18 mouse cellular contexts compared by ENCODE assay signal in genomic region chr9:42858998-42859690, GRCm38 (mm10).
A peak's percentile ranks its signal among the peaks of the same experiment; 100 is the strongest.
DNase-seq lines count a peak whose midpoint lies in the region; ATAC-seq and TF ChIP-seq lines count a peak whose summit lies in the region.
"Had no signal": no experiment of that assay in that cellular context is flagged by ENCODE, and none has a peak within 500 bp of the region (broad histone marks: within the 10 kb centered on the region; RNA-seq: fewer than 3 reads in every experiment).

No protein-coding gene starts in this region.

- no peak overlapping the region for H3K4me3 ChIP-seq in heart, adult 2 months
- H3K4me3 ChIP-seq in lung, embryonic 16.5 days (ENCODE audit: low read length), result no peak overlapping the region
- H3K4me3 ChIP-seq: embryonic facial prominence, embryonic 12.5 days; heart, embryonic 12.5 days; hindbrain, embryonic 10.5 days; liver, embryonic 15.5 days had no signal

- no peaks in the 10 kb centered on the region for H3K27me3 ChIP-seq in heart, adult 2 months (ENCODE audit: control insufficient read depth, insufficient read depth, low read length)
- no peaks in the 10 kb centered on the region for H3K27me3 ChIP-seq in lung, embryonic 16.5 days (ENCODE audit: control insufficient read depth, insufficient read depth, low read depth, low read length)
- H3K27me3 ChIP-seq: embryonic facial prominence, embryonic 12.5 days; liver, embryonic 15.5 days had no signal

- peak; percentile 53 for ATAC-seq in lung, embryonic 16.5 days (ENCODE audit: low read depth)
- ATAC-seq in activated CD4-positive, CD25-positive, alpha-beta regulatory T cell, adult 4 months, result no peak
- ATAC-seq: forebrain, postnatal 0 days; midbrain, embryonic 16.5 days had no signal

- peak; percentile 21 to 25 for DNase-seq in heart, adult 2 months
- DNase-seq in heart, postnatal 25 days (ENCODE audit: low spot score), result no peak
- peak; percentile 13 for DNase-seq in testis, postnatal 14 days (ENCODE audit: low spot score)
- DNase-seq in testis, postnatal 10 days (ENCODE audit: low spot score), result no peak
- no peak for DNase-seq in left cerebral cortex, adult 9 months (ENCODE audit: low spot score in 2 of 2)
- DNase-seq: cerebellum, adult 18-20 months; forebrain, postnatal 0 days; kidney, adult 8-10 months; kidney, postnatal 36 days; right cerebral cortex, postnatal 14 days; thymus, postnatal 36 days had no signal

- no peak for TF ChIP-seq POLR2A in heart, adult 2 months (IDR thresholded peaks at IDR 0.05; ENCODE audit: insufficient read depth, low read depth, low read length)

- no peaks in the 10 kb centered on the region for H3K9me3 ChIP-seq in lung, embryonic 16.5 days (ENCODE audit: control insufficient read depth, low read length)
- H3K9me3 ChIP-seq: embryonic facial prominence, embryonic 12.5 days; heart, embryonic 12.5 days; hindbrain, embryonic 10.5 days; liver, embryonic 15.5 days had no signal

- intact Hi-C loops in heart, adult 2 months (cut with DNase I), result no loop called here
- intact Hi-C loops in heart, postnatal 25 days (cut with DNase I), result no loop called here

- H3K9ac ChIP-seq in heart, adult 2 months (ENCODE audit: low read depth, low read length), result no peak overlapping the region
- no peak overlapping the region for H3K9ac ChIP-seq in lung, embryonic 16.5 days (ENCODE audit: low read length)
- H3K9ac ChIP-seq: embryonic facial prominence, embryonic 12.5 days; forebrain, postnatal 0 days; heart, embryonic 12.5 days; liver, embryonic 15.5 days had no signal

- no peak for TF ChIP-seq CTCF in heart, adult 2 months (IDR thresholded peaks at IDR 0.05)

- no peak overlapping the region for H3K4me2 ChIP-seq in lung, embryonic 16.5 days (ENCODE audit: low read depth, low read length)
- H3K4me2 ChIP-seq: embryonic facial prominence, embryonic 12.5 days; heart, embryonic 12.5 days; liver, embryonic 15.5 days had no signal

- TF ChIP-seq EP300 in heart, adult 2 months (IDR thresholded peaks at IDR 0.05; ENCODE audit: insufficient read depth, low read depth, low read length), result no peak

- 0 out of 2 replicates have a peak, but pooled peaks cover 2% of the 10 kb centered on the region for H3K4me1 ChIP-seq in heart, adult 2 months (ENCODE audit: control insufficient read depth, insufficient read depth, low read length)
- H3K4me1 ChIP-seq in lung, embryonic 16.5 days (replicated peaks; ENCODE audit: control insufficient read depth, insufficient read depth, low read length), result peaks cover 28% of the 10 kb centered on the region
- H3K4me1 ChIP-seq: heart, embryonic 12.5 days; liver, embryonic 15.5 days had no signal

- 59% methylated on average over 4 of the region's 4 CpGs for WGBS in heart, adult 2 months
- 55% methylated on average over 4 of the region's 4 CpGs for WGBS in lung, embryonic 16.5 days

- no peaks in the 10 kb centered on the region for H3K36me3 ChIP-seq in heart, adult 2 months (ENCODE audit: control insufficient read depth, insufficient read depth, low read length)
- H3K36me3 ChIP-seq in lung, embryonic 16.5 days (ENCODE audit: control insufficient read depth, insufficient read depth, low read length), result no peaks in the 10 kb centered on the region
- H3K36me3 ChIP-seq: embryonic facial prominence, embryonic 12.5 days; heart, embryonic 12.5 days; hindbrain, embryonic 10.5 days; liver, embryonic 15.5 days had no signal

- H3K79me2 ChIP-seq in heart, adult 2 months (replicated peaks; ENCODE audit: control insufficient read depth, insufficient read depth, low read length), result no peaks in the 10 kb centered on the region

- no peak overlapping the region for H3K27ac ChIP-seq in heart, adult 2 months
- H3K27ac ChIP-seq in lung, embryonic 16.5 days (ENCODE audit: low read length), result no peak overlapping the region
- H3K27ac ChIP-seq: embryonic facial prominence, embryonic 12.5 days; hindbrain, embryonic 10.5 days; liver, embryonic 15.5 days had no signal

Comparison
In these comparisons a context has a peak if more than half of its experiments do, and no peak if none do; other contexts are left out.
1. DNase-seq: peak in heart, adult 2 months (2 of 2) and testis, postnatal 14 days (single experiment); none in heart, postnatal 25 days (single experiment), testis, postnatal 10 days (single experiment) and left cerebral cortex, adult 9 months (0 of 2).